Mouse (Mus musculus) heart, postnatal 0 days (tissue): ENCODE measurements at regions not wholly inside any gene's neighbourhood (a gene's known extent, or its start where the extent isn't known, plus 50 kb on each side); places are given as distances from the start of the nearest gene placed in this dataset.

Source experiments
- CTCF ChIP-seq: IDR thresholded peaks from 2 replicates; pipeline ENCODE4 v1.5.1; 2016; ENCODE audit warnings: antibody characterized with exemption, control low read depth, low read depth
- EP300 ChIP-seq: IDR thresholded peaks from 2 replicates; pipeline ENCODE4 v1.6.1; 2016; ENCODE audit warnings: antibody characterized with exemption, low read depth

DNA sequence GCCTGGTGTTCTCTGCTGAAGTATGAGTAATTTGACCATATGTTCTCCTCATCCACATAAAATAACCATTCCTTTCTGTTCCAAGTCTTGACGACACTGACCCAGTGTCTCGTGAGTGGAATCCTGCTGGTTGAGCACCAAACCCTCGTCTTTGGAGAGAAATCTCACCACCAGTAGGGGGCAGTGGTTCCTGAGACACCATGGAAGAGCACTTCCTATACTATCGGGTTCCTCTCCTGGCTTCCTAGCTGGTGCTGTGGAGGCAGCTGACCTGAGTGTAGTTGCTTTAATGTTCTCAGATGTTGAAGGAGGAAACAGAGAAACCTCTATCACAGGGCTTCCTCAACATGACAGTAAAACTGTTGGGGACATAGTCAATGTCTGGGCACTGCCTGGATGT is 216.4 kb downstream of the Prdm2 start:
- TF ChIP-seq CTCF (no peak), EP300 (no peak)
